Mouse (Mus musculus) lung, embryonic 14.5 days (tissue): ENCODE data around the gene Fbxl14. TPM values are rescaled to one million over a fixed set of nuclear protein-coding genes. Genes with fewer than 3 reads are reported as not detected.
"Not testable (repeated sequence)": the region's sequence is repeated elsewhere in the genome, so short reads cannot be mapped to it uniquely, and the experiment has no call there.

Experiments used
- ATAC-seq: fragments of 200-750 bp; cut with Nextera tagmentation; 2 replicates; pipeline ENCODE4 v1.8.0; 2017; ENCODE audit warnings: mild to moderate bottlenecking, moderate TSS enrichment, moderate library complexity; ENCODE audit not compliant: insufficient read depth
- DNase-seq: peaks from one replicate; pipeline ENCODE4 v3.0.0-alpha.2; 2015
- H3K27ac ChIP-seq: fragments of 300-500 bp; sonication (generic); 2 replicates; pipeline ENCODE4 v1.5.1; 2014; ENCODE audit warnings: low read depth, mild to moderate bottlenecking, moderate library complexity
- H3K27me3 ChIP-seq: fragments of 300-500 bp; sonication (generic); 2 replicates; pipeline ENCODE4 v1.6.1; 2014; ENCODE audit warnings: low read length, control low read depth; ENCODE audit not compliant: insufficient read depth
- H3K36me3 ChIP-seq: fragments of 300-500 bp; sonication (generic); 2 replicates; pipeline ENCODE4 v1.6.1; 2014; ENCODE audit warnings: control low read depth; ENCODE audit not compliant: insufficient read depth
- H3K4me1 ChIP-seq: fragments of 300-500 bp; sonication (generic); 2 replicates; pipeline ENCODE4 v1.6.1; 2014; ENCODE audit warnings: antibody characterized with exemption, control low read depth; ENCODE audit not compliant: insufficient read depth
- H3K4me2 ChIP-seq: fragments of 300-500 bp; sonication (generic); 2 replicates; pipeline ENCODE4 v1.6.1; 2014; ENCODE audit warnings: mild to moderate bottlenecking
- H3K4me3 ChIP-seq: fragments of 300-500 bp; sonication (generic); 2 replicates; pipeline ENCODE4 v1.5.1; 2014; ENCODE audit warnings: low read depth, low read length
- H3K9ac ChIP-seq: fragments of 300-500 bp; sonication (generic); 2 replicates; pipeline ENCODE4 v1.6.1; 2014
- H3K9me3 ChIP-seq: fragments of 300-500 bp; sonication (generic); 2 replicates; pipeline ENCODE4 v1.6.1; 2016; ENCODE audit warnings: low read depth, low read length, control low read depth
- CTCF ChIP-seq: IDR thresholded peaks from 2 replicates; pipeline ENCODE4 v1.5.1; 2016; ENCODE audit warnings: antibody characterized with exemption, low read depth
- WGBS: fragments of 180-500 bp; shearing (Covaris S2); extraction: QIAGEN DNeasy Blood & Tissue Kit; methylation state at CpG from one replicate; pipeline ENCODE4 v1.1.7; 2014; 5-methylcytosine and 5-hydroxymethylcytosine counted together
- polyA plus RNA-seq: library from polyadenylated mRNA; unstranded; fragments of >200 nt; fragmentation: Nextera tagmentation; extraction: Ambion mirVana; gene quantifications from 2 replicates; pipeline ENCODE4 v1.2.1, GENCODE M21; 2014

Gene Fbxl14
- 6.0 and 6.2 TPM in 2 replicates for polyA plus RNA-seq

DNA sequence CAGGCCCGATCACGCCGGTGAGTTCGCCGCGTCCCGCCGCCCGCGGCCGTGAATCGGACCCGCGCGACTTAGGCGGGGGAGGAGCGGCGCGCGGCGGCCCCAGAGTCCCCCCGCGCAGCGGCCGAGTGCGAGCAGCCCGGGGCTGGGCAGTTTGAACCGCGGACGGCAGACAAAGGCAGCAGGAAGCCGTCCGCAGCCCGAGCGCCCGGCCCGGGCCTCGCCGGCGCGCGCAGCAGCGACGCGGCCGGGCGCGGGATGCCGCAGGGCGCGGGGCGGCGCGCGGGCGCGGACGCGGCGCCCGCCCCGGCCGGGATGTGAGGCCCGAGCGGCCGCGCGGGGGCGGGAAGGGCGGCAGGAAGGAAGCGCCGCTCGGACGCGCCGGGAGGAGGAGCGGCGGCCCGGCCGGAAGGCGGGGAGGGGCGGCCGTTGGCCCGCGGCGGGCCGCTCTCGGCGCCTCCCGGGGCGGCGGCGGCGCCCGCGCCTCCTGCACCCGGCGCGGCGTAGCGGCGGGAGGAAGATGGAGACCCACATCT is at the start of gene Fbxl14:
Gene Fbxl14 (plus strand): TSS at position 326 of the 533 bp plus-strand sequence.
- peak; percentile 84 for ATAC-seq
- Histone ChIP-seq H3K9ac (peak within 1 kb of the TSS; percentile 92), H3K4me1 (peaks cover 9% of the 10 kb centered on the region; the same call in 1 of the 2 replicates)

DNA sequence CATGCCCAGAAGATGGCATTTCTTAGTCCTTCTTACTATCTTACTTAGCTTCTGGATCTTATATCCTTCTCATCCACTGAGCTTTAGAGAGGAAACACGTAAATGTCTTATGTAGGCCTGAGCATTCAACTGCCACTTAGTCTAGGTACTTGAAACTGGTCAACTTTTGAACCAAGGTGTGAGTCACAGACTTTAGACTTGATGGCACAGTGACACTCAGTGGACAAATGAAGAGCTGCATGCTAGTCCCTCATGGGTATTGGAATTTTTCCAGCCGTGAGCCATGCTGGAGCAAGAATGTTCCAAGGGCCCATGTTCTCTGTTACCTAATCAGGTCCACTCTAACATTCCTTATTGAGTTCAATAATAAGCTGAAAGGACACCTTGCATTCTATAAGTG is 49.0 kb upstream of the Fbxl14 start:
- Histone ChIP-seq H3K9ac (no peak overlapping the region), H3K4me2 (no peak overlapping the region), H3K27me3 (no peaks in the 10 kb centered on the region), H3K27ac (no peak overlapping the region), H3K4me1 (no peaks in the 10 kb centered on the region), H3K36me3 (no peaks in the 10 kb centered on the region; the same call in 1 of the 2 replicates), H3K4me3 (no peak overlapping the region), H3K9me3 (no peaks in the 10 kb centered on the region)
- WGBS: 42% methylated on average over 2 of the region's 2 CpGs
- peak; percentile 86 for DNase-seq
- no peak; the same call in 1 of the 2 replicates for ATAC-seq
- peak; percentile 80 for TF ChIP-seq CTCF

More for the DNA sequence above, at the start of gene Fbxl14:
- Histone ChIP-seq H3K4me2 (peak within 1 kb of the TSS; percentile 100), H3K4me3 (peak within 1 kb of the TSS; percentile 86), H3K27ac (peak within 1 kb of the TSS; percentile 97), H3K27me3 (no peaks in the 10 kb centered on the region), H3K36me3 (peaks cover 23% of the 10 kb centered on the region), H3K9me3 (no peaks in the 10 kb centered on the region)
- TF ChIP-seq CTCF: no peak
- peak; percentile 81 for DNase-seq
- under 1% methylated on average over 76 of the region's 101 CpGs for WGBS

DNA sequence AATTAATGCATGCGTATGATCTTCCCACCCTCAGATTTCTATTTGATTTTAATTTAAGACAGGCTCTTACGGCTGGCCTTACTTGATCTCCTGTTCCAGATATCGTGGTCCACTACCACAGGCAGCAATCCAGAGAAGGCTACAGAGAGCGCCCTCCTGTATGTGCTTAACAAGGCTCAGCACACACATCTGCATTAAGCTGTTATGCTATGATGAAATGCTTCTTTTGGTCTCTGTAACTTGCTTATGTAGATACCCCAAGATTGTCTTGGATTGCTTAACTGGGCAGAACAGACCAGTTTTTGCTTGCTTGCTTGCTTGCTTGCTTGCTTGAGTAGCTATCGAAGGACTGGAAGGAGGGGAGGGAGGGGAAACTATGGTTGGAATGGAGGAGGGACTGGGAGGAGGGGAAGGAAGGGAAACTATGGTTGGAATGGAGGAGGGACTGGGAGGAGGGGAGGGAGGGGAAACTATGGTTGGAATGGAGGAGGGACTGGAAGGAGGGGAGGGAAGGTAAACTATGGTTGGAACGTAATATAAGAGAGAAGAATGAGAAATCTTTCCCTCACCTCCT is 47.6 kb upstream of the Fbxl14 start:
- no peaks in the 10 kb centered on the region for H3K27me3 ChIP-seq
- no peak overlapping the region for H3K4me2 ChIP-seq
- H3K9me3 ChIP-seq: no peaks in the 10 kb centered on the region
- H3K9ac ChIP-seq: no peak overlapping the region
- DNase-seq (no peak), ATAC-seq (no peak)
- H3K4me3 ChIP-seq: no peak overlapping the region
- no peak for TF ChIP-seq CTCF
- H3K36me3 ChIP-seq: no peaks in the 10 kb centered on the region; the same call in 1 of the 2 replicates
- H3K27ac ChIP-seq: no peak overlapping the region
- 68% methylated on average over 6 of the region's 6 CpGs for whole genome bisulfite sequencing
- no peaks in the 10 kb centered on the region for H3K4me1 ChIP-seq

DNA sequence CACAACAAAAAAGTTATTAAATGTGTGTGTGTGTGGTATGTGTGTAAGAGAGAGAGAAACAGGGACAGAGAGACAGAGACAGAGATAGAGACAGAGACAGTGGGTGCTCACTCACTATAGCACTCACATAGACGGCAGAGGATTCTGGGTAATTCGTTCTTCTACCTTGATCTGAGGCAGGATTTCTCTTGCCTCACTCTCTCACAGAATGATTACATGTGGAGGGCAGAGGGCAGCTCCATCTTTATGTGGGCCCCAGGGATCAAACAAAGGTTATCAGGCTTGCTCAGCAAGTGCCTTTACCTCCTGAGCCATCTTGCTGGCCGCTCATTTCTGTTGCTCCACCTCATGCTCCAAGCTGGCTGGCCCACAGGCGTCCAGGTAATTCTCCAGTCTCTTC is 45.1 kb upstream of the Fbxl14 start:
- ATAC-seq (no peak), DNase-seq (no peak)
- Histone ChIP-seq H3K9me3 (no peaks in the 10 kb centered on the region), H3K4me1 (no peaks in the 10 kb centered on the region), H3K4me2 (no peak overlapping the region), H3K4me3 (no peak overlapping the region), H3K27ac (no peak overlapping the region), H3K36me3 (no peaks in the 10 kb centered on the region; the same call in 1 of the 2 replicates), H3K9ac (no peak overlapping the region), H3K27me3 (no peaks in the 10 kb centered on the region)
- no peak for TF ChIP-seq CTCF
- WGBS: 51% methylated on average over 4 of the region's 4 CpGs

DNA sequence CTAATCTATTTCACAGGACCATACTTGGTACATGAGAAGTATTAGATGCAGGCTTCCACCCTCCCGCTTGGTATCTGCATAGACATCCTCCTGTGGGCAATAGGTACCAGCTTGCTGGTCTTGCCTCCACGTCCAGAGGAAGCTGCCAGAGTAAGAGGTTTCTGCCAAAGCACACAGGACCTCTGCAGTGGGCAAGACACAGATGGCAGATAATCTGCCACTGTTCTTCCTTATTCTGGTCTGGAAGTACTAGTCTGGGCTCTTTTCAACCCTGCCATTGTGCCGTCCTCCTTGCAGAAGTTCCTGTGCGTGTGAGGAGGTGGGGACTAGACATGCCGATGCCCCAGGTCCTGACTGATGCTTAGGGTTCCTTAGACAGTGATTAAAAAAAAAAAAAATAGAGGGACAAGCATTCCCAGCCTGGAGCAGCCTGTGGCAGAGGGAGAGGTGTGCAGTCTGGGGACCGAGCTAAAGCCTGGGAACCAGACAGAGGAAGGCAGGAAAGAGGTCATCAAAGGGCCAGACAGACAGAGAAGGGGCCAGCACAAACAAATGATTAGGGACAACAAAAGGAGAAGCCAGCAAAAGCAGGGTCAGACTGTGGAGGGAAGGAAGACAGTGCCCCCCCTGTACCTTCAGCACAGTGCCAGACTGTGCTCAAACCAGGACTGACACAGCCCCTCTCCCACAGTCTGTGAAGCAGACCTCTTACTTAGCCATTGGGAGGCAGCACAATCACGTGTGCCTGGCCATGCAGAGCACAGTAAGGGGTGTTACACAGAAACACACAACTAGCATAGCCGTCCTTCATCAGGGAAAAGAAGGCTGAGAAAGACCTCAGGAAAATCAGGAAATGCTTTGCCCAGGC is 41.3 kb upstream of the Fbxl14 start:
- Histone ChIP-seq H3K4me1 (no peaks in the 10 kb centered on the region), H3K27me3 (no peaks in the 10 kb centered on the region), H3K4me2 (no peak overlapping the region), H3K9ac (no peak overlapping the region), H3K27ac (no peak overlapping the region), H3K36me3 (no peaks in the 10 kb centered on the region; the same call in 1 of the 2 replicates), H3K9me3 (no peaks in the 10 kb centered on the region), H3K4me3 (no peak overlapping the region)
- 35% methylated on average over 8 of the region's 8 CpGs for WGBS
- ATAC-seq (no peak), DNase-seq (no peak)
- peak; percentile 22; the same call in 1 of the 2 replicates for TF ChIP-seq CTCF

DNA sequence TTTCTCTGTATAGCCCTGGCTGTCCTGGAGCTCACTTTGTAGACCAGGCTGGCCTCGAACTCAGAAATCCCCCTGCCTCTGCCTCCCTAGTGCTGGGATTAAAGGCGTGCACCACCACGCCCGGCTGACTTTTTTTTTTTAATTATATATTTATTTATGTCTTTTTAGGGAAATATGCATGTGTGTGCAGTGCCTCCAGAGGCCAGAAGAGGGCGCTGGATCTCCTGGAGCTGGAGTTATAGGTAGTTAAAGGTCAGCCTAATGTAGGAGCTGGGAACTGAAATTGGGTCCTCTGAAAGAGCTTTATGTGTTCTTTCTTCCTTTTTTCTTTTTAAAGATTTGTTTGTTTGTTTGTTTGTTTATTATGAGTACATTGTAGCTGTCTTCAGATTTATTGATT is 36.7 kb upstream of the Fbxl14 start:
- ATAC-seq, H3K4me3 ChIP-seq, DNase-seq, H3K4me2 ChIP-seq, H3K4me1 ChIP-seq, H3K27me3 ChIP-seq, H3K36me3 ChIP-seq, H3K9me3 ChIP-seq, H3K27ac ChIP-seq, H3K9ac ChIP-seq: not testable (repeated sequence)
- peak; percentile 40 for TF ChIP-seq CTCF
- 83% methylated on average over 5 of the region's 5 CpGs for WGBS
